Mouse (Mus musculus) forebrain, embryonic 13.5 days (tissue): ENCODE data around the gene Mvk. TPM values are rescaled to one million over a fixed set of nuclear protein-coding genes. Genes with fewer than 3 reads are reported as not detected.

Source experiments
- ATAC-seq: fragments of 200-750 bp; cut with Nextera tagmentation; 2 replicates; pipeline ENCODE4 v1.8.0; 2017
- H3K27ac ChIP-seq: fragments of 300-500 bp; sonication (generic); 2 replicates; pipeline ENCODE4 v1.5.1; 2015; ENCODE audit warnings: inconsistent platforms, mild to moderate bottlenecking, moderate library complexity
- H3K27me3 ChIP-seq: fragments of 300-500 bp; sonication (generic); 2 replicates; pipeline ENCODE4 v1.6.1; 2015; ENCODE audit warnings: mild to moderate bottlenecking, inconsistent platforms
- H3K36me3 ChIP-seq: fragments of 300-500 bp; sonication (generic); 2 replicates; pipeline ENCODE4 v1.6.1; 2015; ENCODE audit warnings: mild to moderate bottlenecking, inconsistent platforms; ENCODE audit not compliant: poor library complexity, severe bottlenecking
- H3K4me1 ChIP-seq: fragments of 300-500 bp; sonication (generic); 2 replicates; pipeline ENCODE4 v1.6.1; 2015; ENCODE audit warnings: inconsistent platforms
- H3K4me2 ChIP-seq: fragments of 300-500 bp; sonication (generic); 2 replicates; pipeline ENCODE4 v1.6.1; 2015; ENCODE audit warnings: inconsistent platforms, mild to moderate bottlenecking, moderate library complexity
- H3K4me3 ChIP-seq: fragments of 300-500 bp; sonication (generic); 2 replicates; pipeline ENCODE4 v1.5.1; 2015; ENCODE audit warnings: mild to moderate bottlenecking, inconsistent platforms
- H3K9ac ChIP-seq: fragments of 300-500 bp; sonication (generic); 2 replicates; pipeline ENCODE4 v1.6.1; 2015; ENCODE audit warnings: mild to moderate bottlenecking, inconsistent platforms
- H3K9me3 ChIP-seq: fragments of 300-500 bp; sonication (generic); replicated peaks from 2 replicates; pipeline ENCODE4 v1.6.1; 2016; ENCODE audit warnings: inconsistent platforms
- WGBS: fragments of 180-500 bp; shearing (Covaris S2); methylation state at CpG from one replicate; pipeline ENCODE4 v1.1.7; 2015; 5-methylcytosine and 5-hydroxymethylcytosine counted together
- polyA plus RNA-seq: library from polyadenylated mRNA; unstranded; fragments of >200 nt; fragmentation: Nextera tagmentation; extraction: Ambion mirVana; gene quantifications from 2 replicates; pipeline ENCODE4 v1.2.1, GENCODE M21; 2015

Mvk gene
- polyA plus RNA-seq, 1 experiment from 2014 or later: 44.4 TPM

- Histone ChIP-seq H3K27me3 (no peaks in the 10 kb centered on the region), H3K36me3 (no peaks in the 10 kb centered on the region), H3K9me3 (no peaks in the 10 kb centered on the region), H3K27ac (no peak overlapping the region), H3K4me1 (peaks cover 10% of the 10 kb centered on the region), H3K9ac (no peak overlapping the region), H3K4me2 (no peak overlapping the region), H3K4me3 (no peak overlapping the region)
- no peak for ATAC-seq
- 92% methylated on average over 14 of the region's 14 CpGs for WGBS
Measured at GRCm38 (mm10) chr5:114485685-114486084, 41.6 kb downstream of the Mvk start.

GRCm38 (mm10) chr5:114489570-114489969 is 45.5 kb downstream of the Mvk start:
- Histone ChIP-seq H3K4me2 (no peak overlapping the region), H3K4me3 (no peak overlapping the region), H3K36me3 (no peaks in the 10 kb centered on the region), H3K9ac (no peak overlapping the region), H3K4me1 (no peaks in the 10 kb centered on the region), H3K27me3 (no peaks in the 10 kb centered on the region), H3K9me3 (no peaks in the 10 kb centered on the region), H3K27ac (no peak overlapping the region)
- ATAC-seq: no peak
- WGBS: 83% methylated on average over 6 of the region's 6 CpGs

GRCm38 (mm10) chr5:114490241-114490640 is 46.2 kb downstream of the Mvk start:
- H3K36me3 ChIP-seq: no peaks in the 10 kb centered on the region
- 96% methylated on average over 8 of the region's 8 CpGs for WGBS

GRCm38 (mm10) chr5:114494761-114495160 is 50.7 kb downstream of the Mvk start:
- no peak for ATAC-seq
- no peaks in the 10 kb centered on the region for H3K9me3 ChIP-seq
- H3K27me3 ChIP-seq: 0 out of 2 replicates have a peak, but pooled peaks cover 7% of the 10 kb centered on the region
- H3K4me2 ChIP-seq: no peak overlapping the region
- WGBS: 33% methylated on average over 1 of the region's 1 CpGs
- no peak overlapping the region for H3K4me3 ChIP-seq
- no peaks in the 10 kb centered on the region for H3K36me3 ChIP-seq
- no peak overlapping the region for H3K27ac ChIP-seq
- H3K9ac ChIP-seq: no peak overlapping the region
- no peaks in the 10 kb centered on the region for H3K4me1 ChIP-seq

More at GRCm38 (mm10) chr5:114490241-114490640, 46.2 kb downstream of the Mvk start:
- Histone ChIP-seq H3K9me3 (no peaks in the 10 kb centered on the region), H3K27me3 (no peaks in the 10 kb centered on the region), H3K9ac (no peak overlapping the region), H3K27ac (no peak overlapping the region), H3K4me3 (no peak overlapping the region), H3K4me1 (no peaks in the 10 kb centered on the region), H3K4me2 (no peak overlapping the region)
- no peak for ATAC-seq

- ATAC-seq: no peak
- Histone ChIP-seq H3K9ac (no peak overlapping the region), H3K36me3 (no peaks in the 10 kb centered on the region), H3K4me1 (no peaks in the 10 kb centered on the region), H3K9me3 (no peaks in the 10 kb centered on the region), H3K4me3 (no peak overlapping the region), H3K27me3 (peaks cover 7% of the 10 kb centered on the region; the same call in 1 of the 2 replicates), H3K27ac (no peak overlapping the region), H3K4me2 (no peak overlapping the region)
- 82% methylated on average over 9 of the region's 9 CpGs for WGBS
Measured at GRCm38 (mm10) chr5:114501252-114501651, 57.2 kb downstream of the Mvk start.

- 84% methylated on average over 6 of the region's 6 CpGs for WGBS
- no peaks in the 10 kb centered on the region for H3K9me3 ChIP-seq
Measured at GRCm38 (mm10) chr5:114504826-114505225, 60.8 kb downstream of the Mvk start.

GRCm38 (mm10) chr5:114505260-114506085 is 61.4 kb downstream of the Mvk start:
- no peak for ATAC-seq
- Histone ChIP-seq H3K9me3 (no peaks in the 10 kb centered on the region), H3K4me3 (no peak overlapping the region), H3K4me1 (peaks cover 13% of the 10 kb centered on the region), H3K4me2 (no peak overlapping the region), H3K27me3 (no peaks in the 10 kb centered on the region; the same call in 1 of the 2 replicates), H3K36me3 (no peaks in the 10 kb centered on the region), H3K27ac (no peak overlapping the region), H3K9ac (no peak overlapping the region)
- WGBS: 83% methylated on average over 14 of the region's 14 CpGs

More at GRCm38 (mm10) chr5:114504826-114505225, 60.8 kb downstream of the Mvk start:
- Histone ChIP-seq H3K36me3 (no peaks in the 10 kb centered on the region), H3K9ac (no peak overlapping the region), H3K4me2 (no peak overlapping the region), H3K4me1 (peaks cover 13% of the 10 kb centered on the region), H3K27me3 (no peaks in the 10 kb centered on the region; the same call in 1 of the 2 replicates), H3K4me3 (no peak overlapping the region), H3K27ac (no peak overlapping the region)
- ATAC-seq: no peak

GRCm38 (mm10) chr5:114507394-114507793 is 63.3 kb downstream of the Mvk start:
- H3K4me3 ChIP-seq: no peak overlapping the region
- no peak overlapping the region for H3K4me2 ChIP-seq
- no peaks in the 10 kb centered on the region for H3K36me3 ChIP-seq
- no peaks in the 10 kb centered on the region for H3K9me3 ChIP-seq
- peaks cover 10% of the 10 kb centered on the region for H3K27me3 ChIP-seq
- 73% methylated on average over 12 of the region's 12 CpGs for WGBS
- no peak overlapping the region for H3K27ac ChIP-seq
- no peak overlapping the region for H3K9ac ChIP-seq
- no peak for ATAC-seq
- H3K4me1 ChIP-seq: peaks cover 13% of the 10 kb centered on the region

GRCm38 (mm10) chr5:114507964-114508363 is 63.9 kb downstream of the Mvk start:
- no peak overlapping the region for H3K4me3 ChIP-seq
- no peaks in the 10 kb centered on the region for H3K9me3 ChIP-seq
- H3K36me3 ChIP-seq: no peaks in the 10 kb centered on the region
- no peak overlapping the region for H3K9ac ChIP-seq
- no peak overlapping the region for H3K27ac ChIP-seq
- H3K27me3 ChIP-seq: peaks cover 13% of the 10 kb centered on the region
- ATAC-seq: no peak
- WGBS: 81% methylated on average over 4 of the region's 4 CpGs
- no peak overlapping the region for H3K4me2 ChIP-seq
- H3K4me1 ChIP-seq: peaks cover 16% of the 10 kb centered on the region

GRCm38 (mm10) chr5:114509461-114509860 is 65.4 kb downstream of the Mvk start:
- H3K27me3 ChIP-seq: peaks cover 22% of the 10 kb centered on the region
- H3K27ac ChIP-seq: no peak overlapping the region
- no peak overlapping the region for H3K4me2 ChIP-seq
- ATAC-seq: no peak
- no peak overlapping the region for H3K9ac ChIP-seq
- H3K4me1 ChIP-seq: peaks cover 31% of the 10 kb centered on the region
- H3K36me3 ChIP-seq: no peaks in the 10 kb centered on the region
- 81% methylated on average over 7 of the region's 7 CpGs for WGBS
- no peaks in the 10 kb centered on the region for H3K9me3 ChIP-seq
- no peak overlapping the region for H3K4me3 ChIP-seq
